Mouse (Mus musculus): Measurements from ENCODE around the gene Kcnk3.

Kcnk3 gene

DNA sequence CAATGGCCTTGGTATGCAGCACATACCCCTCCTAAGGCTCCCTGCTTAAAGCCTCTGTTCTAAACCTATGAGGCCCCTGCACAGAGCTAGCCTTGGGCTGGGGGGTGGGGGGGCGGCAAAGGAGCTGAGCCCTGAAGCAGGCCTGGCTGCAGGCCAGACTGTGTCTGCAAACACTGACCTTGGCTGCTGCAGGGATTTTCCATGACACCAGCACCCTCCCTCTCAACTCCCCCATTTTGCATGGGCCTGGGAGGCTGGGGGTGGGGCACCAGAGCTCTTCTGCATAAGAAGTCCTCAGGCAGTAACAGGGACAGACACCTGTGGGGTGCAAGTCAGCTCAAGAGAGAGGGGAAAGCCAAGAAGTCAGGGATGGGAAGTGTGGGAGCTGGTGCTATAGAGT, 26.3 kb downstream of the Kcnk3 start:
- no peak for DNase-seq

DNA sequence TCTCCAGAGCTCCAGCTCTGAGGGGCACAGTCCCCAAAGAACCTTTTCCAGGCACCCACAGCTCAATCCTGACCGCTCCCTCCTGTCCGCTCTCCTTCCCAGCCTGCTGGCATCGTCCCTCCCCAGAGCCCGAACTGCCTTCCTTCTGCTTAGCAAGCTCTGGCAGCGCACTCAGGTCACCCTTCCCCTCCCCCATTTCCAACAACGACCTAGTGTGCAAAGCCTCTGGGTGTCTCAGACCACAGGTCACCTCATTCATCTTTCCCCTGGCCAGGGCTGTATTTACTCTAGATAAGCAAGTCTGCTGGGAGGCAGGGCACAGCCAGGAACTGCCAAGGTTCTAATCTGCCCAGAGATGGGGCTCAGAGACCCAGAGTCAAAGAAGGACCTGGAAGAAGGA, 27.4 kb downstream of the Kcnk3 start:
- DNase-seq = no peak

DNA sequence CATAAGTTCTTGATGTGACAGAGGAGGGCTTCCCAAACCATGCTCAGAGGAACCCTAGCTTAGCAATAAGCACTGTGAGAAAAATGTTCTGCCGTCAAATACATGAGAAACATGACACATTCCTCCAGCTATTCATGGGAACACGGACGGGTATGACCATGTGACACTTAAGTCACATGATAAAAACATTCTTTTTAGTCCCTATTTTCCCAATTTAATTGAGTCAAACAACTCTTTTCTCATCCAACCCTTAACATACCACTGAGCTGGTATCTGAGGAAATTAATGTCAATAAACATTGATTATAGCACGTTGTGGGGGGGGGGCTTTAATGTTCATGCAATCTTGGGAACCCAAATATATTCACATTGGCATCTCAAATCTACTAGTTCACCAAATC, 27.8 kb downstream of the Kcnk3 start:
- DNase-seq = no peak

GRCm38 (mm10) chr5:30616644-30617043, 28.7 kb downstream of the Kcnk3 start:
- DNase-seq = peak; percentile 11

DNA sequence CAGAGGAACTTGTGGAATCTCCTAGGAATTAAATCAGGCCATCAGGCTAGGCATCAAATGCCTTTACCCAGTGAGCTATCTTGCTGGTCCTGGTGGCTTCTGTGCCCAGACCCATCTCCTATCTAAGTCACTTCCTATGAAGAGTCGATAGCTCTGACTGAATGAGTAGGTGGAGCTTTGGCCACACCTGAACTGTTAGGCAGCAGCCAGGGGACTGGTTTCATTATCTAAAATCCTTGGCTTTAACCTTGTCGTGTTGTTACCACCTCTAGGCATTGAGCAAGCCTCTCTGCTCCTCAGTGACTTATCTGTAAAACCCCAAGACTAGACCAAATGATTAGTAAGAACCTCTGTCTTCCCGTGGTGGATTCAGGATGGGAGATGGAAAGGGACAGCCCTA, 29.4 kb downstream of the Kcnk3 start:
- no peak for DNase-seq

GRCm38 (mm10) chr5:30617851-30618250, 29.9 kb downstream of the Kcnk3 start:
- peak; percentile 30 for DNase-seq

GRCm38 (mm10) chr5:30618376-30619003, 30.5 kb downstream of the Kcnk3 start:
- DNase-seq = peak; percentile 9

DNA sequence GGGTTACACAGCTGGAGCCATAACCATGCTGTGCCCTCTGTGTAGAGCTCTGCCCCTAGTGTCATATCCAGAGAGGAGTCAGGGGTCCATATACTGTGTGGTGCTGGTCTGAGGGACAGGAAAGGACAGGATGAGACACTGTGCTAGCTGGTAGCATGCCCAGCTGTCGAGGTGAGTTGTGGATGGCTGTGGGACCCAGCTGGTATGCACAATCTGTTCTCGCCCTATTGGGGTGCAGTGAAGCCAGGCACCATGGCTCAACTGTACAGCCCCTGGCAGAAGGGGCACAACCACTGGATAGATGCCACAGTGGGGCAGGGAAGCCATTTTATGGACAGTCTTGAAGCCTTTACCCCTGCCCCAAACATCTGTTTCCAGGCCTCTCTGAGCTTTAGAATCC, 31.2 kb downstream of the Kcnk3 start:
- peak; percentile 16 for DNase-seq

GRCm38 (mm10) chr5:30620567-30620966, 32.6 kb downstream of the Kcnk3 start:
- DNase-seq = no peak

DNA sequence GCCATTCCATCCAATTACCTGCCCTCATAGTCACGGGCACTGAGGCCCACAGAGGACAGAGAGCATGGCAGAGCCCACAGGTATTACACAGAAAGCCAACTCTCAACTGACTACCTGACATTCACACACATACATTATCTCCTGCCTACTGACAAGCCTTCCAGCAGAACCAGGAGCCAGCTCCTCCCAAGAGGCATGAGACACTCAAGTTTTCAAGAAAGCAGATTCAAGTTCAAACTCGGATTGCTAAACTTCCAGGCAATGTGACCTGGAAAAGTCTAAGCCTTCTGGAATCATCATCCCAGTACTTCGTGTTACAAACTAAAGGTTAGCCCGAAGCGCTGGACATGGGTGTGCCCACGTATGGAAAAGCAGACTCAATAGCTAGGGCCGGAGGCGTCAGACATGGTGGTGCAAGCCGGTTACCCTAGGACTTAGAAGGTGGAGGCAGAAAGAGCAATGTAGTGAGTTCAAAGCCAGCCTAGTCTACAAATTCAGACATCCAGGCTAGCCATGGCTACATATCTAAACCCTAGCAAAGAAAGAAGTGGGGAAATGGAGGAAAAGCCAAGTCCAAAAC, 33.3 kb downstream of the Kcnk3 start:
- DNase-seq = no peak

DNA sequence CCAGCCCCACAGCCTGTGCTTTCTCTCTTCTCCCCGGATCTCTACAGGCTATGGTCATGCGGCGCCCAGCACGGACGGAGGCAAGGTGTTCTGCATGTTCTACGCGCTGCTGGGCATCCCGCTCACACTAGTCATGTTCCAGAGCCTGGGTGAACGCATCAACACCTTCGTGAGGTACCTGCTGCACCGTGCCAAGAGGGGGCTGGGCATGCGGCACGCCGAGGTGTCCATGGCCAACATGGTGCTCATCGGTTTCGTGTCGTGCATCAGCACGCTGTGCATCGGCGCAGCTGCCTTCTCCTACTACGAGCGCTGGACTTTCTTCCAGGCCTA, 33.8 kb downstream of the Kcnk3 start:
- DNase-seq = peak; percentile 26

DNA sequence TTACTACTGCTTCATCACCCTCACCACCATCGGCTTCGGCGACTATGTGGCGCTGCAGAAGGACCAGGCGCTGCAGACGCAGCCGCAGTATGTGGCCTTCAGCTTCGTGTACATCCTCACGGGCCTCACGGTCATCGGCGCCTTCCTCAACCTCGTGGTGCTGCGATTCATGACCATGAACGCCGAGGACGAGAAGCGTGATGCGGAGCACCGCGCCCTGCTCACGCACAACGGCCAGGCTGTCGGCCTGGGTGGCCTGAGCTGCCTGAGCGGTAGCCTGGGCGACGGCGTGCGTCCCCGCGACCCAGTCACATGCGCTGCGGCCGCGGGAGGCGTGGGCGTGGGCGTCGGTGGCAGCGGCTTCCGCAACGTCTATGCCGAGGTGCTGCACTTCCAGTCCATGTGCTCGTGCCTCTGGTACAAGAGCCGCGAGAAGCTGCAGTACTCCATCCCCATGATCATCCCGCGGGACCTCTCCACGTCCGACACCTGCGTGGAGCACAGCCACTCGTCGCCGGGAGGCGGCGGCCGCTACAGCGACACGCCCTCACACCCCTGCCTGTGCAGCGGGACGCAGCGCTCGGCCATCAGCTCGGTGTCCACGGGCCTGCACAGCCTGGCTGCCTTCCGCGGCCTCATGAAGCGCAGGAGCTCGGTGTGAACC, 34.3 kb downstream of the Kcnk3 start:
- no peak for DNase-seq

- DNase-seq = no peak
Observed at GRCm38 (mm10) chr5:30622841-30623185, 34.8 kb downstream of the Kcnk3 start.

DNA sequence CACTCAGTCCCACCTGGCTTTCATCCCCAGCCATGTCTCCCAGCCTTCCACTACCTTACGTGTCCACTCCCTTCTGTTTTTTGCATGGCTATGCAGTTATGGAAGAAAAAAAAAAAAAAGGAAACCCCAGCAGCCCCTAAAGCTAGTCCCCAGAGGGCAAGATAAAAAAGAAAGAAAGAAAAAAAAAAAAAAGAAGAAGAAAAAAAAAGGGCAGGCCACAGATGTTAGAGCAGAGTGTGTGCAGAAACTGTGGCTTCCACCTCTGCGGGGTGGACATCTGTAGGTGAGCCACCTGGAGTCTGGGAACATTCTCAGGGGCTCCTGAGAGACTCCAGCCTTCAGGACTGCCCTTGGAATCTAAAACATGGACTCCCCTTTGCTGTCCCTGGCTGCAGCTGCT, 35.4 kb downstream of the Kcnk3 start:
- no peak for DNase-seq

GRCm38 (mm10) chr5:30624311-30624710, 36.3 kb downstream of the Kcnk3 start:
- DNase-seq = no peak

- DNase-seq = no peak
Observed at GRCm38 (mm10) chr5:30624908-30625307, 36.9 kb downstream of the Kcnk3 start.

DNA sequence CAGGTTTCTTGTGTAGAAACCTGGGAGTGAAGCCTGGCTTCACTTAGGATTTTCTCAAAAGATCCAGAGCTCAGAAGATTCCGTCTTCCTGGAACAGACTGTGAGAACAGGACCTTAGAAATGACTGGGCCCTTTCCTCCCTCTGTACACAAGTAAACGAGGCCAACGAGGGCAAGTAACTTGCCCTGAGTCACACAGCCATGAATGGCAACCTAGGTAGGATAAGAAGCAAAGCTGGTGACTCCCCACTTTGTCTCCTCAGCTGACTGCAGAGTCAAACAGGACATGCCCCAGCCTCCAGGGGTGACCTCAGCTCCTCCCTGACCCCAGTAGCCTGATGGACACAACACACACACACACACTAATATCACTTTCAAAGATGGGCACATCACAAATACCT, 37.4 kb downstream of the Kcnk3 start:
- no peak for DNase-seq

GRCm38 (mm10) chr5:30626331-30627105, 38.5 kb downstream of the Kcnk3 start:
- no peak for DNase-seq

DNA sequence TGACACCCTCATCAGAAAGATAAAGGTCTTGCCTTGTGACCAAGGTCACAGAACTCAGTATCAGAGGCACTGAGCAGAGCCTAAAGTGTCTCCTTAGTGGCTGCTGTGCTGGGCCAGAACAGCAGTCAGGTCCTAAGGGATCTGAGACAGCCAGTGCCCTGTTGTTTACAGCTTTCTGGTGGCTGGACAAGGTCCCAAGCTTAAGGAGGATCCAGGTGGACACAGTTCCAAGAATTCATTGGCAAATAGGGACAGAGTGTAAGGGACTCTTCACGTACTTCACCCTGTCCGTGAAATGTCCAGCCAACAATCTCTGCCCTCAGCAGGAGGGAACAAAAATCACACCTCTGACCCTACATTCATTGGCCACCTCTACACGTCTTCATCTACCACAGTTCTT, 40.5 kb downstream of the Kcnk3 start:
- no peak for DNase-seq

DNA sequence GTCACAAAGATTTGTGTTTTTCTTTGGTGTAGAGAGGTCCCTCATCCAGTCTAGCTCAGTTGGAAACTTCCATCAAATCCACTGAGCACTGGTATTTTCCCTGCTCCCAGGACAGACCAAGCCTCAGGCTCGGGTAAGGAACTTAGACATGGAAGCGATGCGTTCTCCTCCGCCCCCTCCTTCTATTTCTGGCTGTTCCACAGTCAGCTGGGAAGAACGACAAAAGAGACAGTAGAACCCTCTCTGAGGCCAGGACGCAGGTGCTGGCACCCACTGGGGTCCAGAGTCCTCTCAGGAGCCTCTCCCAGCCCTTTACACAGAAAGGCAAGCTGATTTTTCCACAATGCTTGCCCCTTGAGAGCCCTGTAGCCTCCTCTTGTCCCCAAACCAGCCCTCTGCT, 42.4 kb downstream of the Kcnk3 start:
- DNase-seq = no peak

- no peak for DNase-seq
Observed at GRCm38 (mm10) chr5:30632134-30632533, 44.2 kb downstream of the Kcnk3 start.

DNA sequence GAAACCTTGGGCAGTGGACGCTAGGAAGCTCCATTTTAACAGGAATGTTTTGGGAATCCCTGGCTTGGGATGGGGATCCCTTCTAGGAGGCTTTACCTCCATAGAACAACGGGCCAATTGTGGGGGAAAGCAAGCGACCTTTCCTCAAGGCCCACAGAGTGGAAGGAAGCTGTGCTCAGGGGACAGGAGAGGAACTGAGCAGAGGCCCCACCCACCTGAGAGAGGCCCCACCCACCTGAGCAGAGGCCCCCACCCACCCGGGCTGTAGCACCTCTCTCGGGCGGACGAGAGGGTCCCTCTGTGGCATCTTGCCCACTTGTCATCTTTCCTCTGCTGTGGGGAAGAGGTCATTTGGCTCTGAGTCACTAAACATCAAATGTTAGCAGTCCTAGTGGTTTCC, 49.0 kb downstream of the Kcnk3 start:
- DNase-seq = no peak

DNA sequence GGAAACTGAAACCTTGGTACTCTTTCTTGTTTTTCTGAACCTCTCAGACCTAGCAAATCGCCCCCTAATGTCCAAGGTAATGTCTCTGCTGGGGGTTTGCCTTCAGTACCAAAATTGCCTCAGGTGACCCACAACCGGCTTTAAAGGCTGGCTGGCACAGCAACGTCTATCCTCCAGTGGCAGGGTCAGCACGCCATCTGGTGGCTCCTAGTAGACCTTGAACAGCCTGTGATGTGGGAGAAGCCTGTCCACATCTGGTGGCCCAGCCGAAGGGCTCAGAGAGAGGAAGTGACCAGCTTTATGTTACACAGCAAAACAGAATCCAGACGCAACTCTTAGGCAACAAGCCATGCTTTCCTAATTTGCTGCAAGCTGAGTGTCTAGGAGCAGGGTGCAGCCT, 50.1 kb downstream of the Kcnk3 start:
- peak; percentile 82 for DNase-seq

Measured in cerebellum, adult 8-10 months (tissue).